Mouse (Mus musculus) neural tube, embryonic 13.5 days (tissue): ENCODE measurements around the gene Cks2. TPM values are rescaled to one million over a fixed set of nuclear protein-coding genes. Genes with fewer than 3 reads are reported as not detected.

Experiments used
- ATAC-seq: fragments of 200-750 bp; cut with Nextera tagmentation; 2 replicates; pipeline ENCODE4 v1.8.0; 2017; ENCODE audit warnings: low read depth, mild to moderate bottlenecking, moderate TSS enrichment, moderate library complexity
- H3K27ac ChIP-seq: fragments of 300-500 bp; sonication (generic); replicated peaks from 2 replicates; pipeline ENCODE4 v1.5.1; 2015; ENCODE audit warnings: moderate library complexity, mild to moderate bottlenecking, inconsistent platforms
- H3K27me3 ChIP-seq: fragments of 300-500 bp; sonication (generic); 2 replicates; pipeline ENCODE4 v1.6.1; 2015; ENCODE audit warnings: mild to moderate bottlenecking, inconsistent platforms
- H3K36me3 ChIP-seq: fragments of 300-500 bp; sonication (generic); 2 replicates; pipeline ENCODE4 v1.6.1; 2015; ENCODE audit warnings: mild to moderate bottlenecking, inconsistent platforms
- H3K4me1 ChIP-seq: fragments of 300-500 bp; sonication (generic); replicated peaks from 2 replicates; pipeline ENCODE4 v1.6.1; 2015; ENCODE audit warnings: inconsistent platforms
- H3K4me2 ChIP-seq: fragments of 300-500 bp; sonication (generic); 2 replicates; pipeline ENCODE4 v1.6.1; 2015; ENCODE audit warnings: inconsistent platforms, mild to moderate bottlenecking, moderate library complexity
- H3K4me3 ChIP-seq: fragments of 300-500 bp; sonication (generic); 2 replicates; pipeline ENCODE4 v1.5.1; 2015; ENCODE audit warnings: mild to moderate bottlenecking, inconsistent platforms
- H3K9ac ChIP-seq: fragments of 300-500 bp; sonication (generic); 2 replicates; pipeline ENCODE4 v1.6.1; 2015; ENCODE audit warnings: moderate library complexity, mild to moderate bottlenecking, inconsistent platforms
- H3K9me3 ChIP-seq: fragments of 300-500 bp; sonication (generic); 2 replicates; pipeline ENCODE4 v1.6.1; 2016; ENCODE audit warnings: inconsistent platforms
- WGBS: fragments of 180-500 bp; shearing (Covaris S2); methylation state at CpG from one replicate; pipeline ENCODE4 v1.1.7; 2015; 5-methylcytosine and 5-hydroxymethylcytosine counted together
- polyA plus RNA-seq: library from polyadenylated mRNA; unstranded; fragments of >200 nt; fragmentation: Nextera tagmentation; extraction: Ambion mirVana; gene quantifications from 2 replicates; pipeline ENCODE4 v1.2.1, GENCODE M21; 2015

Gene Cks2
- polyA plus RNA-seq, 1 experiment from 2014 or later: 62.6 TPM

GRCm38 (mm10) chr13:51688688-51689087 lies 43.7 kb downstream of the Cks2 start:
- no peak for ATAC-seq
- 44% methylated on average over 3 of the region's 3 CpGs for WGBS
- Histone ChIP-seq H3K4me2 (no peak overlapping the region), H3K27ac (no peak overlapping the region), H3K9me3 (no peaks in the 10 kb centered on the region), H3K36me3 (peaks cover 60% of the 10 kb centered on the region), H3K9ac (no peak overlapping the region), H3K27me3 (no peaks in the 10 kb centered on the region), H3K4me3 (no peak overlapping the region), H3K4me1 (no peaks in the 10 kb centered on the region)

- peaks cover 12% of the 10 kb centered on the region for H3K36me3 ChIP-seq
- H3K4me2 ChIP-seq: no peak overlapping the region
- no peak for ATAC-seq
- no peak overlapping the region for H3K9ac ChIP-seq
- no peaks in the 10 kb centered on the region for H3K9me3 ChIP-seq
- no peak overlapping the region for H3K4me3 ChIP-seq
- H3K27ac ChIP-seq: no peak overlapping the region
- no peaks in the 10 kb centered on the region for H3K27me3 ChIP-seq
- no peaks in the 10 kb centered on the region for H3K4me1 ChIP-seq
Measured at GRCm38 (mm10) chr13:51696481-51696880, 51.4 kb downstream of the Cks2 start.

- Histone ChIP-seq H3K27ac (no peak overlapping the region), H3K4me1 (no peaks in the 10 kb centered on the region), H3K4me3 (no peak overlapping the region), H3K4me2 (no peak overlapping the region), H3K36me3 (peaks cover 17% of the 10 kb centered on the region), H3K9me3 (no peaks in the 10 kb centered on the region), H3K27me3 (no peaks in the 10 kb centered on the region), H3K9ac (no peak overlapping the region)
- whole genome bisulfite sequencing: 83% methylated on average over 6 of the region's 6 CpGs
- no peak for ATAC-seq
Measured at GRCm38 (mm10) chr13:51697455-51697854, 52.4 kb downstream of the Cks2 start.

- ATAC-seq: no peak
- Histone ChIP-seq H3K36me3 (peaks cover 22% of the 10 kb centered on the region), H3K9me3 (no peaks in the 10 kb centered on the region), H3K4me2 (no peak overlapping the region), H3K4me3 (no peak overlapping the region), H3K9ac (no peak overlapping the region), H3K4me1 (no peaks in the 10 kb centered on the region), H3K27me3 (no peaks in the 10 kb centered on the region), H3K27ac (no peak overlapping the region)
- 71% methylated on average over 4 of the region's 4 CpGs for WGBS
Measured at GRCm38 (mm10) chr13:51697897-51698296, 52.9 kb downstream of the Cks2 start.

- H3K4me2 ChIP-seq: no peak overlapping the region
- 88% methylated on average over 3 of the region's 3 CpGs for WGBS
- no peak for ATAC-seq
- no peak overlapping the region for H3K9ac ChIP-seq
- H3K4me3 ChIP-seq: no peak overlapping the region
- no peaks in the 10 kb centered on the region for H3K27me3 ChIP-seq
- peaks cover 26% of the 10 kb centered on the region for H3K36me3 ChIP-seq
- no peaks in the 10 kb centered on the region for H3K9me3 ChIP-seq
- no peaks in the 10 kb centered on the region for H3K4me1 ChIP-seq
- no peak overlapping the region for H3K27ac ChIP-seq
Measured at GRCm38 (mm10) chr13:51698318-51698717, 53.3 kb downstream of the Cks2 start.

Other genes starting within 250 kb of the Cks2 start
- 12.0 and 15.3 TPM in 2 replicates for gene S1pr3, start 236.6 kb upstream of the Cks2 start, polyA plus RNA-seq
- gene Shc3, start 75.8 kb upstream of the Cks2 start, polyA plus RNA-seq: 3.4 and 4.4 TPM in 2 replicates
- 30.4 and 38.1 TPM in 2 replicates for gene Secisbp2, start 6.5 kb downstream of the Cks2 start, polyA plus RNA-seq
- gene Sema4d, start 148.5 kb downstream of the Cks2 start, polyA plus RNA-seq: 14.3 TPM in 2 replicates
- 96.7 and 118 TPM in 2 replicates for gene Gadd45g, start 201.4 kb downstream of the Cks2 start, polyA plus RNA-seq